Comparison of ENCODE assay signal across 27 mouse cellular contexts in genomic region chr4:129157541-129157940, GRCm38 (mm10). TPM values are rescaled to one million over a fixed set of nuclear protein-coding genes. Genes with fewer than 3 reads are reported as not detected.
A peak's percentile ranks its signal among the peaks of the same experiment; 100 is the strongest.
DNase-seq lines count a peak whose midpoint lies in the region; ATAC-seq lines count a peak whose summit lies in the region.
"Had no signal": no experiment of that assay in that cellular context is flagged by ENCODE, and none has a peak within 500 bp of the region (broad histone marks: within the 10 kb centered on the region; RNA-seq: fewer than 3 reads in every experiment).

No protein-coding gene starts in this region.

- peaks cover 71% of the 10 kb centered on the region for H3K36me3 ChIP-seq in heart, embryonic 13.5 days
- peaks cover 45% of the 10 kb centered on the region for H3K36me3 ChIP-seq in kidney, embryonic 16.5 days (ENCODE audit: insufficient read depth, low read length)
- H3K36me3 ChIP-seq in midbrain, embryonic 11.5 days (ENCODE audit: control insufficient read depth, insufficient read depth, low read length): peaks cover 2% of the 10 kb centered on the region; the same call in 1 of the 2 replicates
- H3K36me3 ChIP-seq in midbrain, embryonic 15.5 days (replicated peaks): peaks cover 14% of the 10 kb centered on the region; the same call in 1 of the 2 replicates

- ATAC-seq in heart, embryonic 13.5 days (ENCODE audit: extremely low read depth, insufficient number of reproducible peaks, low FRiP score, low TSS enrichment): no peak
- ATAC-seq in kidney, embryonic 16.5 days (ENCODE audit: low FRiP score, low TSS enrichment): no peak
- no peak for ATAC-seq in midbrain, embryonic 11.5 days (ENCODE audit: low FRiP score)
- no peak for ATAC-seq in midbrain, embryonic 15.5 days (replicated peaks)
- ATAC-seq: activated CD4-positive, CD25-positive, alpha-beta regulatory T cell, adult 4 months; forebrain, embryonic 14.5 days; forebrain, postnatal 0 days; hindbrain, embryonic 16.5 days had no signal

- H3K9me3 ChIP-seq in heart, embryonic 13.5 days: no peaks in the 10 kb centered on the region
- no peaks in the 10 kb centered on the region for H3K9me3 ChIP-seq in kidney, embryonic 16.5 days (ENCODE audit: low read length)
- no peaks in the 10 kb centered on the region for H3K9me3 ChIP-seq in midbrain, embryonic 11.5 days (ENCODE audit: control insufficient read depth, low read length)
- no peaks in the 10 kb centered on the region for H3K9me3 ChIP-seq in midbrain, embryonic 15.5 days
- H3K9me3 ChIP-seq: embryonic facial prominence, embryonic 12.5 days; embryonic facial prominence, embryonic 15.5 days; hindbrain, embryonic 10.5 days; hindbrain, embryonic 13.5 days had no signal

- peak overlapping the region; percentile 49; the same call in 1 of the 2 replicates for H3K27ac ChIP-seq in heart, embryonic 13.5 days (replicated peaks)
- peak overlapping the region; percentile 56 for H3K27ac ChIP-seq in kidney, embryonic 16.5 days (ENCODE audit: low read length)
- H3K27ac ChIP-seq in midbrain, embryonic 11.5 days (ENCODE audit: low read depth, low read length): no peak overlapping the region
- H3K27ac ChIP-seq in midbrain, embryonic 15.5 days: no peak overlapping the region
- H3K27ac ChIP-seq: embryonic facial prominence, embryonic 12.5 days; embryonic facial prominence, embryonic 15.5 days; gastrocnemius, adult 2 months; hindbrain, embryonic 10.5 days; hindbrain, embryonic 13.5 days had no signal

- no peak overlapping the region for H3K9ac ChIP-seq in heart, embryonic 13.5 days
- no peak overlapping the region for H3K9ac ChIP-seq in kidney, embryonic 16.5 days (replicated peaks; ENCODE audit: low read length)
- H3K9ac ChIP-seq in midbrain, embryonic 11.5 days (ENCODE audit: low read length): no peak overlapping the region
- no peak overlapping the region for H3K9ac ChIP-seq in midbrain, embryonic 15.5 days
- H3K9ac ChIP-seq: embryonic facial prominence, embryonic 12.5 days; embryonic facial prominence, embryonic 15.5 days; forebrain, postnatal 0 days; hindbrain, embryonic 13.5 days had no signal

- no peak overlapping the region for H3K4me2 ChIP-seq in heart, embryonic 13.5 days
- no peak overlapping the region for H3K4me2 ChIP-seq in kidney, embryonic 16.5 days (replicated peaks; ENCODE audit: low read depth, low read length)
- H3K4me2 ChIP-seq in midbrain, embryonic 11.5 days: no peak overlapping the region
- H3K4me2 ChIP-seq in midbrain, embryonic 15.5 days: no peak overlapping the region
- H3K4me2 ChIP-seq: embryonic facial prominence, embryonic 12.5 days; embryonic facial prominence, embryonic 15.5 days; heart, embryonic 11.5 days; hindbrain, embryonic 13.5 days had no signal

- no peak for DNase-seq in heart, postnatal 10 days
- no peak for DNase-seq in kidney, postnatal 36 days
- peak; percentile 33 for DNase-seq in midbrain, embryonic 11.5 days (ENCODE audit: low spot score, missing footprints)
- DNase-seq in large intestine, adult 2 months (ENCODE audit: low read depth, low spot score): peak; percentile 44
- DNase-seq in embryo, embryonic 10.5 days (ENCODE audit: low spot score): no peak
- DNase-seq: adrenal gland, adult 8-10 months; adrenal gland, postnatal 25 days; cerebellum, adult 18-20 months; cerebellum, adult 9-10 months; cerebellum, postnatal 14 days; gastrocnemius, adult 2 months; gastrocnemius, postnatal 14 days had no signal

- WGBS in heart, embryonic 13.5 days: 77% methylated on average over 5 of the region's 5 CpGs
- WGBS in kidney, embryonic 16.5 days: 85% methylated on average over 5 of the region's 5 CpGs
- WGBS in midbrain, embryonic 11.5 days: 77% methylated on average over 5 of the region's 5 CpGs
- WGBS in midbrain, embryonic 15.5 days: 88% methylated on average over 5 of the region's 5 CpGs
- WGBS in large intestine, adult 2 months: 12% methylated on average over 5 of the region's 5 CpGs

- H3K27me3 ChIP-seq in heart, embryonic 13.5 days (replicated peaks): no peaks in the 10 kb centered on the region
- H3K27me3 ChIP-seq in kidney, embryonic 16.5 days (ENCODE audit: insufficient read depth, low read length): no peaks in the 10 kb centered on the region
- H3K27me3 ChIP-seq in midbrain, embryonic 11.5 days (ENCODE audit: control insufficient read depth, insufficient read depth, low read length): no peaks in the 10 kb centered on the region
- no peaks in the 10 kb centered on the region for H3K27me3 ChIP-seq in midbrain, embryonic 15.5 days (replicated peaks)
- H3K27me3 ChIP-seq: embryonic facial prominence, embryonic 12.5 days; embryonic facial prominence, embryonic 15.5 days; hindbrain, embryonic 13.5 days had no signal

- intact Hi-C loops in heart, postnatal 10 days (cut with DNase I): no loop called here

- H3K4me3 ChIP-seq in heart, embryonic 13.5 days: no peak overlapping the region
- no peak overlapping the region for H3K4me3 ChIP-seq in kidney, embryonic 16.5 days (ENCODE audit: low read length)
- no peak overlapping the region for H3K4me3 ChIP-seq in midbrain, embryonic 11.5 days (ENCODE audit: low read depth, low read length)
- H3K4me3 ChIP-seq in midbrain, embryonic 15.5 days: no peak overlapping the region
- H3K4me3 ChIP-seq: embryonic facial prominence, embryonic 12.5 days; embryonic facial prominence, embryonic 15.5 days; gastrocnemius, adult 2 months; hindbrain, embryonic 10.5 days; hindbrain, embryonic 13.5 days had no signal

- peaks cover 18% of the 10 kb centered on the region for H3K4me1 ChIP-seq in heart, embryonic 13.5 days
- H3K4me1 ChIP-seq in kidney, embryonic 16.5 days (ENCODE audit: insufficient read depth, low read length): no peaks in the 10 kb centered on the region
- no peaks in the 10 kb centered on the region for H3K4me1 ChIP-seq in midbrain, embryonic 11.5 days (ENCODE audit: control insufficient read depth, insufficient read depth, low read length)
- H3K4me1 ChIP-seq in midbrain, embryonic 15.5 days: no peaks in the 10 kb centered on the region
- H3K4me1 ChIP-seq: embryonic facial prominence, embryonic 12.5 days; embryonic facial prominence, embryonic 15.5 days; hindbrain, embryonic 10.5 days; hindbrain, embryonic 13.5 days had no signal

RNA-seq across cellular contexts. Expression of gene Fndc5, which starts 20.7 kb away (rescaled TPM):
- polyA plus RNA-seq in heart, embryonic 13.5 days (2015; fragmentation: Nextera tagmentation; extraction: Ambion mirVana): 5.6 and 7.1 TPM in 2 replicates
- total RNA-seq in heart, postnatal 10 days (2021): 100 to 1,000 TPM; 162 to 167 TPM
- 3.0 and 3.4 TPM in 2 replicates for polyA plus RNA-seq in kidney, embryonic 16.5 days (2015; fragmentation: Nextera tagmentation; extraction: Ambion mirVana)
- 0.95 and 1.5 TPM in 2 replicates for polyA plus RNA-seq in midbrain, embryonic 11.5 days (2014; fragmentation: Nextera tagmentation; extraction: Ambion mirVana)
- 7.0 and 7.8 TPM in 2 replicates for polyA plus RNA-seq in midbrain, embryonic 15.5 days (2015; fragmentation: Nextera tagmentation; extraction: Ambion mirVana)
- polyA plus RNA-seq in large intestine, adult 2 months (2012; rRNA removed): 0.53 and 0.74 TPM in 2 replicates

RNA-seq across cellular contexts. Expression of gene S100pbp, which starts 32.0 kb away (rescaled TPM):
- polyA plus RNA-seq in heart, embryonic 13.5 days (2015; fragmentation: Nextera tagmentation; extraction: Ambion mirVana): 12.3 and 14.3 TPM in 2 replicates
- 10 to 100 TPM; 18.0 to 21.7 TPM for total RNA-seq in heart, postnatal 10 days (2021)
- polyA plus RNA-seq in kidney, embryonic 16.5 days (2015; fragmentation: Nextera tagmentation; extraction: Ambion mirVana): 23.2 and 25.6 TPM in 2 replicates
- polyA plus RNA-seq in midbrain, embryonic 11.5 days (2014; fragmentation: Nextera tagmentation; extraction: Ambion mirVana): 20.0 and 26.9 TPM in 2 replicates
- polyA plus RNA-seq in midbrain, embryonic 15.5 days (2015; fragmentation: Nextera tagmentation; extraction: Ambion mirVana): 21.8 and 24.4 TPM in 2 replicates
- 4.8 and 8.2 TPM in 2 replicates for polyA plus RNA-seq in large intestine, adult 2 months (2012; rRNA removed)

RNA-seq across cellular contexts. Expression of gene Yars, which starts 32.0 kb away (rescaled TPM):
- polyA plus RNA-seq in heart, embryonic 13.5 days (2015; fragmentation: Nextera tagmentation; extraction: Ambion mirVana): 49.8 and 52.0 TPM in 2 replicates
- 10 to 100 TPM; 38.8 to 39.2 TPM for total RNA-seq in heart, postnatal 10 days (2021)
- polyA plus RNA-seq in kidney, embryonic 16.5 days (2015; fragmentation: Nextera tagmentation; extraction: Ambion mirVana): 85.0 and 89.6 TPM in 2 replicates
- polyA plus RNA-seq in midbrain, embryonic 11.5 days (2014; fragmentation: Nextera tagmentation; extraction: Ambion mirVana): 105 and 106 TPM in 2 replicates
- polyA plus RNA-seq in midbrain, embryonic 15.5 days (2015; fragmentation: Nextera tagmentation; extraction: Ambion mirVana): 114 and 116 TPM in 2 replicates
- polyA plus RNA-seq in large intestine, adult 2 months (2012; rRNA removed): 15.6 and 18.4 TPM in 2 replicates

RNA-seq across cellular contexts. Expression of gene Hpca, which starts 35.7 kb away (rescaled TPM):
- 0.25 and 0.37 TPM in 2 replicates for polyA plus RNA-seq in heart, embryonic 13.5 days (2015; fragmentation: Nextera tagmentation; extraction: Ambion mirVana)
- total RNA-seq in heart, postnatal 10 days (2021): under 1 TPM in 1 of 2 experiments, not detected in 1; 0.47 TPM
- polyA plus RNA-seq in kidney, embryonic 16.5 days (2015; fragmentation: Nextera tagmentation; extraction: Ambion mirVana): 1.6 and 2.2 TPM in 2 replicates
- 2.0 and 2.3 TPM in 2 replicates for polyA plus RNA-seq in midbrain, embryonic 11.5 days (2014; fragmentation: Nextera tagmentation; extraction: Ambion mirVana)
- 76.7 and 78.1 TPM in 2 replicates for polyA plus RNA-seq in midbrain, embryonic 15.5 days (2015; fragmentation: Nextera tagmentation; extraction: Ambion mirVana)
- polyA plus RNA-seq in large intestine, adult 2 months (2012; rRNA removed): 0.92 and 1.7 TPM in 2 replicates
- total RNA-seq: gastrocnemius, adult 2 months; heart, postnatal 25 days had no signal
- polyA plus RNA-seq: activated CD4-positive, CD25-positive, alpha-beta regulatory T cell, adult 4 months had no signal

RNA-seq across cellular contexts. Expression of gene Tmem54, which starts 52.2 kb away (rescaled TPM):
- polyA plus RNA-seq in heart, embryonic 13.5 days (2015; fragmentation: Nextera tagmentation; extraction: Ambion mirVana): 1.0 and 1.1 TPM in 2 replicates
- not detected for total RNA-seq in heart, postnatal 10 days (2021)
- 11.5 and 14.5 TPM in 2 replicates for polyA plus RNA-seq in kidney, embryonic 16.5 days (2015; fragmentation: Nextera tagmentation; extraction: Ambion mirVana)
- polyA plus RNA-seq in midbrain, embryonic 11.5 days (2014; fragmentation: Nextera tagmentation; extraction: Ambion mirVana): 0.20 and 0.43 TPM in 2 replicates
- polyA plus RNA-seq in midbrain, embryonic 15.5 days (2015; fragmentation: Nextera tagmentation; extraction: Ambion mirVana): not detected in 2 replicates
- 753 and 829 TPM in 2 replicates for polyA plus RNA-seq in large intestine, adult 2 months (2012; rRNA removed)
- total RNA-seq: adrenal gland, adult 8-10 months; adrenal gland, postnatal 25 days; forebrain, postnatal 0 days; gastrocnemius, adult 2 months; gastrocnemius, postnatal 14 days; heart, adult 8-10 months; heart, postnatal 25 days had no signal
- polyA plus RNA-seq: activated CD4-positive, CD25-positive, alpha-beta regulatory T cell, adult 4 months; forebrain, embryonic 14.5 days; forebrain, postnatal 0 days; frontal cortex, adult 2 months; hindbrain, embryonic 13.5 days had no signal

Comparison
In these comparisons a context has a peak if more than half of its experiments do, and no peak if none do; other contexts are left out.
1. H3K27ac ChIP-seq: peak in heart, embryonic 13.5 days (single experiment) and kidney, embryonic 16.5 days (single experiment); none in midbrain, embryonic 11.5 days (single experiment) and midbrain, embryonic 15.5 days (single experiment).
2. DNase-seq: peak in midbrain, embryonic 11.5 days (single experiment) and large intestine, adult 2 months (single experiment); none in heart, postnatal 10 days (0 of 2), kidney, postnatal 36 days (0 of 2) and embryo, embryonic 10.5 days (single experiment).